In genomic region chr12:65036892-65037545, GRCm38 (mm10) we compare ENCODE assay signal across 8 mouse cellular contexts. TPM values are rescaled to one million over a fixed set of nuclear protein-coding genes. Genes with fewer than 3 reads are reported as not detected.
DNase-seq lines count a peak whose midpoint lies in the region; ATAC-seq lines count a peak whose summit lies in the region.

No protein-coding gene starts in this region.

- peak overlapping the region; percentile 95 for H3K9ac ChIP-seq in heart, embryonic 12.5 days
- peak overlapping the region; percentile 85 for H3K9ac ChIP-seq in limb, embryonic 15.5 days

- H3K36me3 ChIP-seq in heart, embryonic 12.5 days: peaks cover 2% of the 10 kb centered on the region; the same call in 1 of the 2 replicates
- no peaks in the 10 kb centered on the region for H3K36me3 ChIP-seq in limb, embryonic 15.5 days

- no peak for DNase-seq in heart, adult 18-20 months
- peak; percentile 19 for DNase-seq in ES-CJ7 (ENCODE audit: low read depth, low spot score)
- peak; percentile 16 for DNase-seq in retina, postnatal 7 days (ENCODE audit: low read depth, low spot score)
- no peak for DNase-seq in layer of hippocampus, adult 8-10 months (ENCODE audit: low spot score in 2 of 2)
- DNase-seq in right cerebral cortex, postnatal 10 days (ENCODE audit: low spot score in 2 of 2): no peak

- H3K27me3 ChIP-seq in heart, embryonic 12.5 days (replicated peaks): no peaks in the 10 kb centered on the region
- no peaks in the 10 kb centered on the region for H3K27me3 ChIP-seq in limb, embryonic 15.5 days

- no peaks in the 10 kb centered on the region for H3K9me3 ChIP-seq in heart, embryonic 12.5 days (replicated peaks)
- H3K9me3 ChIP-seq in limb, embryonic 15.5 days: no peaks in the 10 kb centered on the region

- peak overlapping the region; percentile 97 for H3K4me3 ChIP-seq in heart, embryonic 12.5 days
- H3K4me3 ChIP-seq in limb, embryonic 15.5 days: peak overlapping the region; percentile 90

- peaks cover 15% of the 10 kb centered on the region for H3K4me1 ChIP-seq in heart, embryonic 12.5 days (replicated peaks)
- peaks cover 9% of the 10 kb centered on the region; the same call in 1 of the 2 replicates for H3K4me1 ChIP-seq in limb, embryonic 15.5 days

- peak overlapping the region; percentile 77 for H3K4me2 ChIP-seq in heart, embryonic 12.5 days
- peak overlapping the region; percentile 50 for H3K4me2 ChIP-seq in limb, embryonic 15.5 days

- WGBS in heart, embryonic 12.5 days: 16% methylated on average over 18 of the region's 18 CpGs
- WGBS in limb, embryonic 15.5 days: 11% methylated on average over 18 of the region's 18 CpGs

- H3K27ac ChIP-seq in heart, embryonic 12.5 days (ENCODE audit: poor library complexity, severe bottlenecking): no peak overlapping the region
- no peak overlapping the region for H3K27ac ChIP-seq in limb, embryonic 15.5 days

- no peak for ATAC-seq in heart, embryonic 12.5 days (ENCODE audit: insufficient number of reproducible peaks, low FRiP score)
- 0 out of 2 replicates have a peak, but pooled peaks have one; percentile 50 for ATAC-seq in erythroid progenitor cell, adult 5-6 weeks (replicated peaks; ENCODE audit: low FRiP score, poor library complexity, severe bottlenecking)
- no peak for ATAC-seq in limb, embryonic 15.5 days (ENCODE audit: insufficient number of reproducible peaks, low FRiP score, low TSS enrichment, low read depth)

RNA-seq across cellular contexts. Expression of gene Prpf39, which starts 0.9 kb away (rescaled TPM):
- polyA plus RNA-seq in heart, embryonic 12.5 days (2016; fragmentation: Nextera tagmentation; extraction: Ambion mirVana): 43.8 and 45.3 TPM in 2 replicates
- total RNA-seq in heart, adult 18-20 months (2021): 10 to 100 TPM; 12.2 TPM
- 58.7 and 62.3 TPM in 2 replicates for total RNA-seq in erythroid progenitor cell, adult 5-6 weeks (2015; ENCODE audit: low replicate concordance)
- 71.9 and 86.0 TPM in 2 replicates for total RNA-seq in erythroid progenitor cell, adult 5-6 weeks (2017; ENCODE audit: low replicate concordance)
- 57.6 and 61.9 TPM in 2 replicates for polyA plus RNA-seq in limb, embryonic 15.5 days (2015; fragmentation: Nextera tagmentation; extraction: Ambion mirVana)
- total RNA-seq in layer of hippocampus, adult 8-10 months (2022): 10 to 100 TPM; 39.2 to 56.3 (median 48.3) TPM

RNA-seq across cellular contexts. Expression of gene Fkbp3, which starts 36.8 kb away (rescaled TPM):
- 512 and 531 TPM in 2 replicates for polyA plus RNA-seq in heart, embryonic 12.5 days (2016; fragmentation: Nextera tagmentation; extraction: Ambion mirVana)
- total RNA-seq in heart, adult 18-20 months (2021): 100 to 1,000 TPM; 261 to 263 TPM
- 50.1 and 115 TPM in 2 replicates for total RNA-seq in erythroid progenitor cell, adult 5-6 weeks (2015; ENCODE audit: low replicate concordance)
- total RNA-seq in erythroid progenitor cell, adult 5-6 weeks (2017; ENCODE audit: low replicate concordance): 12.6 and 53.1 TPM in 2 replicates
- 342 and 385 TPM in 2 replicates for polyA plus RNA-seq in limb, embryonic 15.5 days (2015; fragmentation: Nextera tagmentation; extraction: Ambion mirVana)
- 100 to 1,000 TPM; 137 to 180 (median 153) TPM for total RNA-seq in layer of hippocampus, adult 8-10 months (2022)

RNA-seq across cellular contexts. Expression of gene Fancm, which starts 38.4 kb away (rescaled TPM):
- polyA plus RNA-seq in heart, embryonic 12.5 days (2016; fragmentation: Nextera tagmentation; extraction: Ambion mirVana): 13.8 and 15.1 TPM in 2 replicates
- 1 to 10 TPM; 2.7 to 5.0 TPM for total RNA-seq in heart, adult 18-20 months (2021)
- 69.2 and 70.4 TPM in 2 replicates for total RNA-seq in erythroid progenitor cell, adult 5-6 weeks (2015; ENCODE audit: low replicate concordance)
- 18.5 and 40.2 TPM in 2 replicates for total RNA-seq in erythroid progenitor cell, adult 5-6 weeks (2017; ENCODE audit: low replicate concordance)
- polyA plus RNA-seq in limb, embryonic 15.5 days (2015; fragmentation: Nextera tagmentation; extraction: Ambion mirVana): 6.3 and 9.0 TPM in 2 replicates
- total RNA-seq in layer of hippocampus, adult 8-10 months (2022): 10 to 100 TPM; 11.2 to 16.1 (median 14.8) TPM

Comparison
In these comparisons a context has a peak if more than half of its experiments do, and no peak if none do; other contexts are left out.
1. DNase-seq: peak in ES-CJ7 (single experiment) and retina, postnatal 7 days (single experiment); none in heart, adult 18-20 months (0 of 2), layer of hippocampus, adult 8-10 months (0 of 2) and right cerebral cortex, postnatal 10 days (0 of 2).